Mouse (Mus musculus) C2C12 (cell line): ENCODE data around the gene Tmem221.

Experiments used
- CEBPB ChIP-seq: IDR thresholded peaks from one replicate; pipeline ENCODE4 v1.6.1; 2011; ENCODE audit warnings: low read depth, mild to moderate bottlenecking, control low read depth, moderate library complexity
- CTCF ChIP-seq: IDR thresholded peaks from one replicate; pipeline ENCODE4 v1.5.1; 2011; ENCODE audit not compliant: control insufficient read depth, insufficient read depth, insufficient read length
- MAX ChIP-seq: IDR thresholded peaks from one replicate; pipeline ENCODE4 v1.6.1; 2011; ENCODE audit warnings: mild to moderate bottlenecking, control low read depth
- MYOG ChIP-seq: IDR thresholded peaks from one replicate; pipeline ENCODE4 v1.6.1; 2011; ENCODE audit not compliant: control insufficient read depth, insufficient read length; ENCODE audit errors: extremely low read depth
- USF1 ChIP-seq: IDR thresholded peaks from one replicate; pipeline ENCODE4 v1.6.1; 2011; ENCODE audit warnings: low read depth, mild to moderate bottlenecking, control low read depth, moderate library complexity

DNA sequence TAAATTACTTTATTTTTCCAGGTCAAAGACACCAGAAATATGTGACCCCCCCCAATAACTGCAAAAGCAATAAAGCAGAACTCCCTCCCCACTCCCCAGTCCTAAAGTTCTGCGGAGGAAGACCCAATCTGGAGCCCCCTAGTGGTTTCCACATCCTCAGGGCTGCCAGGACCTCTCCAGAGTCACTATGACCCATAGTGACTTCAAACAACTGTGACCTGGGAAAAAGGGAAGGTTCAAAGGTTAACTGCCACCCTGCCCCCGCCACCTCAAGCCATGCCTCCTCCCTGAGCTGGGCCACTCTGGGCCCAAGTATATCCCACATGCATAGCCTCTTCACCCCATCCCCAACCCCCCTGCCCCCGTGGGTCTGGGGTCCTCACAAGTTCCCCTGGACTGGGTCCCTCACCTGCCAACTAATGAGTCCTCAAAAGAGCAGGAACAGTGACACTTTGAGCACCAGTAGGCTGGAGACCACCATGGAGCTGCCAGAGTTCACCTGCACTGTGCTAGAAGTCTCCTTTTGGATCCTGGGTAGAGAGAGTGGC lies 24.3 kb downstream of the Tmem221 start:
- TF ChIP-seq CTCF (no peak), MAX (no peak), USF1 (no peak), MYOG (no peak), CEBPB (no peak)
